Mouse (Mus musculus): ENCODE measurements at regions not wholly inside any gene's neighbourhood (a gene's known extent, or its start where the extent isn't known, plus 50 kb on each side); places are given as distances from the start of the nearest gene placed in this dataset.

DNA sequence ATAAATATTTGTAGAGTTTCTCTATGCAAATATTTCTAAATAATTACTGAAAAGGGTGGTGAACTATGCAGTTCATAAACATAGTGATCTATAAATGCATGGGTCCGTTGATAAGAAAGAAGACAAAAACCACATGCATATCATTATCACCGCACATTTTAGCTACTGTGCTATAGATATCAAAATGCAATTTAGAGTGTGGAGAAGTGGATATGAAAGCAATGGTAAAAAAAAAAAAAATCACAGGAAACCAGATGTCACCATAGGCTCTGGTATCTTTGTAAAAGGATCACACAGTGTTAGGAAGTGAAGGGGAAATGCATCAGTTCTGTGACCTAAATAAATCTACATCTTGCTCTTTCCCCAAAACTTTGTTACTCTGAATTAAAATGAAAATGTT lies 985.2 kb upstream of the B3galt2 start:
- TF ChIP-seq CTCF (conservative IDR thresholded peaks at IDR 0.05 in 1 of 2, IDR thresholded peaks at IDR 0.05 in 1 of 2; ENCODE audit: low read depth in 2 of 2, low read length in 2 of 2) (no peak), E2F4 (IDR thresholded peaks at IDR 0.05; ENCODE audit: insufficient replicate concordance, low read depth, low read length) (no peak), USF1 (IDR thresholded peaks at IDR 0.05; ENCODE audit: low read depth, low read length) (no peak), ZC3H11A (IDR thresholded peaks at IDR 0.05; ENCODE audit: low read depth, low read length) (no peak), BHLHE40 (IDR thresholded peaks at IDR 0.05; ENCODE audit: low read depth, low read length) (no peak), HCFC1 (IDR thresholded peaks at IDR 0.05; ENCODE audit: low read depth, low read length) (no peak), POLR2AphosphoS2 (IDR thresholded peaks at IDR 0.05; ENCODE audit: low read depth, low read length) (no peak), JUN (IDR thresholded peaks at IDR 0.05; ENCODE audit: insufficient read depth, low read depth, low read length) (no peak), KAT2A (IDR thresholded peaks at IDR 0.05; ENCODE audit: insufficient replicate concordance, low read length) (no peak), TCF12 (IDR thresholded peaks at IDR 0.05; ENCODE audit: low read depth, low read length) (no peak), POLR2A (IDR thresholded peaks at IDR 0.05; ENCODE audit: low read depth, low read length) (no peak), CHD1 (IDR thresholded peaks at IDR 0.05; ENCODE audit: low read depth, low read length) (no peak), ZMIZ1 (IDR thresholded peaks at IDR 0.05; ENCODE audit: low read depth, low read length) (no peak), MAX (IDR thresholded peaks at IDR 0.05; ENCODE audit: low read length) (no peak)
